Mouse (Mus musculus): Measurements from ENCODE around the gene Hist1h2ai. TPM values are rescaled to one million over a fixed set of nuclear protein-coding genes. Genes with fewer than 3 reads are reported as not detected.
"Not testable (repeated sequence)": the region's sequence is repeated elsewhere in the genome, so short reads cannot be mapped to it uniquely, and the experiment has no call there.

The Hist1h2ai gene
- polyA plus RNA-seq, 1 experiment from 2014 or later, result 7.8 TPM

GRCm38 (mm10) chr13:21717397-21718357, 1.5 kb downstream of the Hist1h2ai start, which contains the start of gene Hist1h3h:
TSS of gene Hist1h3h (plus strand) at chr13:21717659.
- Histone ChIP-seq H3K4me3 (peak within 1 kb of the TSS; percentile 44), H3K9ac (peak within 1 kb of the TSS; percentile 59), H3K4me1 (replicated peaks) (peaks cover 39% of the 10 kb centered on the region), H3K27ac (replicated peaks) (peak within 1 kb of the TSS; percentile 92), H3K4me2 (peak within 1 kb of the TSS; percentile 77)
- under 1% methylated on average over 31 of the region's 56 CpGs for WGBS
- not testable (repeated sequence) for H3K9me3 ChIP-seq, H3K36me3 ChIP-seq, H3K27me3 ChIP-seq
- ATAC-seq (ENCODE audit: low FRiP score, low read depth), result peak; percentile 40

- no peak overlapping the region; the same call in 1 of the 2 replicates for H3K27ac ChIP-seq (replicated peaks)
- ATAC-seq (ENCODE audit: low FRiP score, low read depth), result no peak
Observed at GRCm38 (mm10) chr13:21718381-21719080, 2.3 kb downstream of the Hist1h2ai start.

GRCm38 (mm10) chr13:21721107-21721756, 5.0 kb downstream of the Hist1h2ai start:
- Histone ChIP-seq H3K27ac (replicated peaks) (peak overlapping the region; percentile 85), H3K4me1 (replicated peaks) (peaks cover 30% of the 10 kb centered on the region), H3K4me2 (peak overlapping the region; percentile 71), H3K4me3 (peak overlapping the region; percentile 45), H3K9ac (0 out of 2 replicates have a peak overlapping the region, but pooled peaks have one; percentile 29)
- not testable (repeated sequence) for H3K27me3 ChIP-seq; H3K9me3 ChIP-seq; H3K36me3 ChIP-seq; ATAC-seq (ENCODE audit: low FRiP score, low read depth)
- 1% methylated on average over 21 of the region's 44 CpGs for WGBS

More at GRCm38 (mm10) chr13:21718381-21719080, 2.3 kb downstream of the Hist1h2ai start:
- no peaks in the 10 kb centered on the region for H3K36me3 ChIP-seq
- peak overlapping the region; percentile 59 for H3K9ac ChIP-seq
- peak overlapping the region; percentile 39 for H3K4me3 ChIP-seq
- no peaks in the 10 kb centered on the region for H3K9me3 ChIP-seq
- peaks cover 39% of the 10 kb centered on the region for H3K4me1 ChIP-seq (replicated peaks)
- WGBS, result 66% methylated on average over 4 of the region's 4 CpGs
- no peaks in the 10 kb centered on the region for H3K27me3 ChIP-seq
- peak overlapping the region; percentile 77 for H3K4me2 ChIP-seq

GRCm38 (mm10) chr13:21721757-21722372, 5.6 kb downstream of the Hist1h2ai start, which contains the start of gene Hist1h2bm:
TSS of gene Hist1h2bm (plus strand) at chr13:21722044.
- under 1% methylated on average over 37 of the region's 37 CpGs for WGBS
- peak; percentile 98 for ATAC-seq (ENCODE audit: low FRiP score, low read depth)
- not testable (repeated sequence) for H3K27me3 ChIP-seq, H3K9me3 ChIP-seq, H3K36me3 ChIP-seq
- Histone ChIP-seq H3K4me1 (replicated peaks) (peaks cover 28% of the 10 kb centered on the region), H3K27ac (replicated peaks) (peak within 1 kb of the TSS; percentile 85), H3K4me2 (peak within 1 kb of the TSS; percentile 71), H3K4me3 (peak within 1 kb of the TSS; percentile 45), H3K9ac (peak within 1 kb of the TSS; percentile 49)

GRCm38 (mm10) chr13:21722373-21722925, 6.2 kb downstream of the Hist1h2ai start:
- no peak; the same call in 1 of the 2 replicates for ATAC-seq (ENCODE audit: low FRiP score, low read depth)
- Histone ChIP-seq H3K9me3 (no peaks in the 10 kb centered on the region), H3K27ac (replicated peaks) (peak overlapping the region; percentile 85), H3K9ac (peak overlapping the region; percentile 49), H3K4me2 (peak overlapping the region; percentile 71), H3K4me1 (replicated peaks) (peaks cover 25% of the 10 kb centered on the region), H3K36me3 (no peaks in the 10 kb centered on the region), H3K27me3 (no peaks in the 10 kb centered on the region), H3K4me3 (peak overlapping the region; percentile 45)
- 3% methylated on average over 11 of the region's 11 CpGs for WGBS

GRCm38 (mm10) chr13:21722993-21723836, 7.0 kb downstream of the Hist1h2ai start:
- Histone ChIP-seq H3K4me3 (no peak overlapping the region), H3K9ac (no peak overlapping the region), H3K4me2 (0 out of 2 replicates have a peak overlapping the region, but pooled peaks have one; percentile 71), H3K9me3 (no peaks in the 10 kb centered on the region), H3K36me3 (no peaks in the 10 kb centered on the region), H3K27ac (replicated peaks) (no peak overlapping the region), H3K27me3 (no peaks in the 10 kb centered on the region), H3K4me1 (replicated peaks) (peaks cover 21% of the 10 kb centered on the region)
- ATAC-seq (ENCODE audit: low FRiP score, low read depth), result no peak
- 33% methylated on average over 5 of the region's 5 CpGs for WGBS

GRCm38 (mm10) chr13:21727948-21728572, 11.8 kb downstream of the Hist1h2ai start:
- Histone ChIP-seq H3K9me3 (no peaks in the 10 kb centered on the region), H3K36me3 (no peaks in the 10 kb centered on the region), H3K4me1 (replicated peaks) (no peaks in the 10 kb centered on the region), H3K4me3 (no peak overlapping the region), H3K4me2 (no peak overlapping the region), H3K9ac (no peak overlapping the region), H3K27ac (replicated peaks) (no peak overlapping the region), H3K27me3 (no peaks in the 10 kb centered on the region)
- ATAC-seq (ENCODE audit: low FRiP score, low read depth), result no peak
- WGBS, result 21% methylated on average over 11 of the region's 11 CpGs

GRCm38 (mm10) chr13:21729544-21729943, 13.3 kb downstream of the Hist1h2ai start:
- peaks cover 6% of the 10 kb centered on the region; the same call in 1 of the 2 replicates for H3K4me1 ChIP-seq (replicated peaks)
- H3K27me3 ChIP-seq, result no peaks in the 10 kb centered on the region
- H3K4me3 ChIP-seq, result no peak overlapping the region
- no peak overlapping the region for H3K4me2 ChIP-seq
- no peaks in the 10 kb centered on the region for H3K36me3 ChIP-seq
- ATAC-seq (ENCODE audit: low FRiP score, low read depth), result no peak
- H3K9ac ChIP-seq, result no peak overlapping the region
- H3K27ac ChIP-seq (replicated peaks), result no peak overlapping the region
- no peaks in the 10 kb centered on the region for H3K9me3 ChIP-seq
- 67% methylated on average over 1 of the region's 1 CpGs for WGBS

GRCm38 (mm10) chr13:21733466-21733865, 17.2 kb downstream of the Hist1h2ai start:
- ATAC-seq (ENCODE audit: low FRiP score, low read depth), result peak; percentile 15; the same call in 1 of the 2 replicates
- peaks cover 19% of the 10 kb centered on the region for H3K4me1 ChIP-seq (replicated peaks)
- H3K4me3 ChIP-seq, result no peak overlapping the region
- no peaks in the 10 kb centered on the region for H3K27me3 ChIP-seq
- 61% methylated on average over 5 of the region's 5 CpGs for WGBS
- no peak overlapping the region for H3K9ac ChIP-seq
- H3K4me2 ChIP-seq, result no peak overlapping the region; the same call in 1 of the 2 replicates
- H3K27ac ChIP-seq (replicated peaks), result peak overlapping the region; percentile 96
- no peaks in the 10 kb centered on the region for H3K36me3 ChIP-seq
- no peaks in the 10 kb centered on the region for H3K9me3 ChIP-seq
